Mouse (Mus musculus): ENCODE measurements around the gene Depdc1a. TPM values are rescaled to one million over a fixed set of nuclear protein-coding genes. Genes with fewer than 3 reads are reported as not detected.
A peak's percentile ranks its signal among the peaks of the same experiment; 100 is the strongest.
"Not testable (repeated sequence)": the region's sequence is repeated elsewhere in the genome, so short reads cannot be mapped to it uniquely, and the experiment has no call there.

Gene Depdc1a
- total RNA-seq (2022): under 1 TPM; 0.17 to 0.99 (median 0.62) TPM

GRCm38 (mm10) chr3:159495243-159495801 lies at the start of gene Depdc1a:
TSS of gene Depdc1a (plus strand) at chr3:159495433.
- peak; percentile 83 for DNase-seq

DNA sequence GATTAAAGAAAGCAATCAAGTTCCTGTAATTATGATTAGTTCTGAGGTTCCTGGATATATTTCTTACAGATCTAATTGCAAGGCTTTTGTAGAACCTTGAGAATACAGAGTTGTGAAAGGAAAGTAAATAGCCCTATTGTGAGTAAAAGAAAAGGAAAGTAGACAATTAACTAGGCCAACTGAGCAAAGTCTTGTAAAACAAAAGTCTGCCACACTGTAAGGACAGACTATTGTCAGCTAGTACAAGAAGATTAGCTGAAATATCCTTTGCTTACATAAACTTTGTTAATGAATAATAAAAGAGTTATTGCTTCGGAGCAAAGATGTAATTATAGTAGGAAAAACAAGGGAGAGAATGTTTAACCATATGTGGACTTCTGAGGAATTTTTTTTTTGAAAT lies 25.2 kb upstream of the Depdc1a start:
- no peak for DNase-seq

DNA sequence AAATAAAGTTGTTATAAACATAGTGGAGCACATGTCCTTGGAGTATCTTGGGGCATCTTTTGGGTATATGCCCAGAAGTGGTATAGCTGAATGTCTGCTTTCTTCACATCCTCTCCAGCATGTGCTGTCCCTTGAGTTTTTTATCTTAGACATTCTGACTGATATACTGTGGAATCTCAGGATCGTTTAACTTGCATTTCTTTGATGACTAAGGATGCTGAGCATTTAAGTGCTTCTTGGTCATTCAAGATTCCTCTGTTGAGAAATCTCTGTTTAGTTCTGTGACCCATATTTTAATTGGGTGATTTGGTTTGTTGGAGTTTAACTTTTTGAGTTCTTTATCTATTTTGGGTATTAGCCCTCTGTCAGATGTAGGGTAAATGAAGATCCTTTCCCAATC lies 19.8 kb upstream of the Depdc1a start:
- DNase-seq: no peak

DNA sequence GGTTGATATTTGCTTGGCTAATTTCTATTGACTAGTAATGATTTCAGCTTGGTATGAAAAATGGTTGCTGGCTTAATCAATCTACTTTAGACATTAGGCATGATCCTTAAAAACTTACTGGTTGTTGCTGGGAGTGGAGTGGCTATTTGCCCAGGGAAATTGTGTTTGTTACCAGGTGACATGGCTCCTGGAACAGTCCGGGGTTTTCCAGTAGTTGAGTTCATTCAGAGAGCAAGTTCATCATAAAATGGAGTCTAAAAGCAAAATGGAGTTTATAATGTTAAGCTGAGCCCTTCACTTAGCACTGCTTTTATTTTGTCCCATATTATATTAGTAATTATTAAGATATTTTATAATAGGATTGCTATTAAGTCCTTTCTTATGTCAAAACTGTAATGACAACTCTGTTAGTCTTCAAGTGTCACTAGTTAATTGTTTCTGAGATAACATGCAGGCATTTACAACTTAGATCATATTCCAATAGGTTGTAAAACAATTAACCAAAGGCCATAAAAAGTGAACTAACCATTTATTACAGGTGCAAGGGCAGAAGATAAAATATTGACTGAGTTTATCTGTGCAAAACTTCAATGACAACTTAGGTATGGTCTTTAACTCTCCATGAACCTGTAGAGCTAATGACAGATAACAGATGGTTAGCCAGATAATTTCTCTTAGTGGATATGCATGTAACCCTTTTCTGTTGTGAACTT lies 17.8 kb upstream of the Depdc1a start:
- DNase-seq: no peak

GRCm38 (mm10) chr3:159494709-159495108 lies 524 bp upstream of the Depdc1a start:
- not testable (repeated sequence) for DNase-seq

- DNase-seq: no peak
Observed at GRCm38 (mm10) chr3:159508899-159509298, 13.7 kb downstream of the Depdc1a start.

- DNase-seq: no peak
Observed at GRCm38 (mm10) chr3:159528563-159528962, 33.3 kb downstream of the Depdc1a start.

DNA sequence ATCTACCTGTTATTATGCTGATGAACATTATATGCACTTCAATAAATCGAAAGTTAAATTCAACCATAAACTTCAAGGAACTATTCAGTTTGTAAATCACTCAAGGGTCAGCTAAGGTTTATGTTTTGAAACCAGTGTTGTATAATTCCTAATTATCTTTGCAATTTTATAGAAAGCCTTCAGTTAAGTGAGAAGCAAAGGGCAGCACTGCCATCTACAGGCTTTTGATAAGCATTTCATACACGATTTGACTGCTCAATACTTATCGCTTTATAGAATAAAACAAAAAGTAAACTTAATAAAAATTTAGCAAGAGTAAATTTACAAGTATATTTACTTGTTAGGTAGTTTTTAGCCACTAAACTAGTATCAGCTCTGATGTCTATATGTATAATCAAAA lies 53.1 kb downstream of the Depdc1a start:
- DNase-seq: no peak

DNA sequence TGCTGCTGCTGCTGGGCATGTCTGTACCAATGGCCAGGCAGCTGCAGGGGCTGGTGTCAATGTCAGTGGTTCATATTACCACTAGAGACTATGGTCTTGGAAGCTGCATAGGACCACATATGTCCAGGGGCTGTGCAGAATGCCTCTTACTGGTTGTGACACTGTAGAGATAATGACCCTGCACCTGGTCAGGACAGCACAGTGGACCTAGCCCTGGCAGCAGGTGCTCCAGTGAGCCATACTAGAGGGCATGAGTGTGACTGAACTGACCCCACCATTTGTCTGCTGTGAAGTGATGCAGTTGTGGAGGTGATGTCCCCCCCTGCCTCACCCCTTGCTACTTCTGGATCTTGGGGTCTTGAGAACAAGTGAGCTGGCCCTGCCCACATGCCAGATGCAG lies 55.0 kb downstream of the Depdc1a start:
- no peak for DNase-seq

Other genes starting within 250 kb of the Depdc1a start
- gene Rpe65, start 103.7 kb downstream of the Depdc1a start, total RNA-seq (2022): not detected

All from adrenal gland, adult 8-10 months (tissue).